Mouse (Mus musculus): ENCODE results near the gene Cfap20. TPM values are rescaled to one million over a fixed set of nuclear protein-coding genes. Genes with fewer than 3 reads are reported as not detected.

Gene Cfap20
- polyA plus RNA-seq, 1 experiment from 2014 or later = 124 TPM

- Histone ChIP-seq H3K27me3 (no peaks in the 10 kb centered on the region), H3K4me1 (replicated peaks) (peaks cover 7% of the 10 kb centered on the region; the same call in 1 of the 2 replicates), H3K9me3 (no peaks in the 10 kb centered on the region), H3K9ac (no peak overlapping the region), H3K36me3 (no peaks in the 10 kb centered on the region), H3K27ac (replicated peaks) (no peak overlapping the region), H3K4me2 (no peak overlapping the region), H3K4me3 (no peak overlapping the region)
- ATAC-seq (ENCODE audit: low read depth) = no peak
- whole genome bisulfite sequencing = 79% methylated on average over 5 of the region's 5 CpGs
Measured at GRCm38 (mm10) chr8:95409518-95409917, 25.2 kb downstream of the Cfap20 start.

DNA sequence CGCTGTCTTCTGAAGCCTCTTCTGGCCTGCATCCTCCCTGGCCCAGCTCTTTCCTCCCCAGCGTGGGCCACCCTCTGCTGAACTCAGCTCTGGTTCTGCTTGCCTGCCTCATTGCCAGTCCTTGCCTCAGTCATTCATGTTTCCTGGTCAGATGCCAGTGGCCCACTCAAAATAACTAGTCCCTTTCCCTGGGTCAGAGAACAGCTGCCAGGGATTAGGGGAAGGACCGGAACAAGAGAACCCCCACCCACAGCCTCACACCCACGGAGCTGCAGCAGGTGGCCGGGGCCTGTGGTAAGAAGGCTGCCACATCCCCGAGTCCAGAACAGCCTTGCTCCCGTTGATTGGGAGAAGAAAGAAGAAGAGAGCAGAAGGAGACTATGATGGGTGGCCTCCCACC lies 33.6 kb downstream of the Cfap20 start:
- no peak for ATAC-seq (ENCODE audit: low read depth)
- H3K9ac ChIP-seq = no peak overlapping the region
- WGBS = 83% methylated on average over 7 of the region's 7 CpGs
- no peak overlapping the region for H3K4me2 ChIP-seq
- H3K4me3 ChIP-seq = no peak overlapping the region
- no peaks in the 10 kb centered on the region for H3K9me3 ChIP-seq
- H3K27me3 ChIP-seq = no peaks in the 10 kb centered on the region
- H3K27ac ChIP-seq (replicated peaks) = no peak overlapping the region
- peaks cover 24% of the 10 kb centered on the region for H3K4me1 ChIP-seq (replicated peaks)
- no peaks in the 10 kb centered on the region for H3K36me3 ChIP-seq

GRCm38 (mm10) chr8:95399131-95399530 lies 35.5 kb downstream of the Cfap20 start:
- no peak for ATAC-seq (ENCODE audit: low read depth)
- Histone ChIP-seq H3K9ac (no peak overlapping the region), H3K9me3 (no peaks in the 10 kb centered on the region), H3K4me3 (no peak overlapping the region), H3K4me1 (replicated peaks) (peaks cover 36% of the 10 kb centered on the region), H3K27me3 (no peaks in the 10 kb centered on the region), H3K27ac (replicated peaks) (no peak overlapping the region), H3K4me2 (no peak overlapping the region), H3K36me3 (no peaks in the 10 kb centered on the region)
- 88% methylated on average over 9 of the region's 9 CpGs for WGBS

DNA sequence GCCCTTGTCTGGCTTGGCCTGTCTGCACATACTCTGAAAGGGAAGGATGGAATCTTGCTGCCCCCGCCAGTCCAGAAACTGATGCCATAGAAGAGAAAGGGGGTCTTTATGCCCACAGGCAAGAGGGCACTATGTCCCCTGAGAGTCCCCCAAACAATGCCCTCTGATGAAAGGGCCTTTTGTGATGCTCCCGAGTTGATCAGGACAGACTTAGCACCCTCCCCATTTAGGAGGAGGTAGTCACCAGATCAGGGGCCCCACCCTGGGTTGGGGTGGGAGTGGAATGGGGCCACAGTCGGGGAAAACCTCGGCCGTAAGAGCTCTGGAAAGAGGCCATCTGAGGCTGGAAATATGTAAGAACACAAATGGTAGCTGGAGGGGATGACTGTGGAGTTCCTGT lies 37.5 kb downstream of the Cfap20 start:
- 0 out of 2 replicates have a peak overlapping the region, but pooled peaks have one; percentile 29 for H3K27ac ChIP-seq (replicated peaks)
- no peaks in the 10 kb centered on the region for H3K27me3 ChIP-seq
- 40% methylated on average over 5 of the region's 5 CpGs for WGBS
- H3K4me2 ChIP-seq = no peak overlapping the region
- H3K9ac ChIP-seq = no peak overlapping the region
- no peaks in the 10 kb centered on the region for H3K9me3 ChIP-seq
- H3K36me3 ChIP-seq = no peaks in the 10 kb centered on the region
- no peak overlapping the region for H3K4me3 ChIP-seq
- ATAC-seq (ENCODE audit: low read depth) = peak; percentile 40; the same call in 1 of the 2 replicates
- peaks cover 36% of the 10 kb centered on the region for H3K4me1 ChIP-seq (replicated peaks)

GRCm38 (mm10) chr8:95396752-95397151 lies 37.9 kb downstream of the Cfap20 start:
- H3K4me1 ChIP-seq (replicated peaks) = peaks cover 36% of the 10 kb centered on the region
- no peak for ATAC-seq (ENCODE audit: low read depth)
- H3K27me3 ChIP-seq = no peaks in the 10 kb centered on the region
- no peak overlapping the region for H3K4me2 ChIP-seq
- H3K9ac ChIP-seq = no peak overlapping the region
- WGBS = 74% methylated on average over 11 of the region's 11 CpGs
- no peak overlapping the region for H3K4me3 ChIP-seq
- no peaks in the 10 kb centered on the region for H3K36me3 ChIP-seq
- H3K9me3 ChIP-seq = no peaks in the 10 kb centered on the region
- H3K27ac ChIP-seq (replicated peaks) = 0 out of 2 replicates have a peak overlapping the region, but pooled peaks have one; percentile 29

- WGBS = 50% methylated on average over 8 of the region's 8 CpGs
- H3K36me3 ChIP-seq = no peaks in the 10 kb centered on the region
- H3K4me3 ChIP-seq = no peak overlapping the region
- no peak overlapping the region for H3K9ac ChIP-seq
- no peak overlapping the region for H3K27ac ChIP-seq (replicated peaks)
- no peak overlapping the region for H3K4me2 ChIP-seq
- no peaks in the 10 kb centered on the region for H3K9me3 ChIP-seq
- H3K27me3 ChIP-seq = no peaks in the 10 kb centered on the region
- no peak for ATAC-seq (ENCODE audit: low read depth)
- H3K4me1 ChIP-seq (replicated peaks) = peaks cover 36% of the 10 kb centered on the region
Measured at GRCm38 (mm10) chr8:95395186-95395918, 39.3 kb downstream of the Cfap20 start.

- ATAC-seq (ENCODE audit: low read depth) = no peak
- no peaks in the 10 kb centered on the region for H3K36me3 ChIP-seq
- H3K4me2 ChIP-seq = no peak overlapping the region
- H3K27me3 ChIP-seq = no peaks in the 10 kb centered on the region
- H3K9me3 ChIP-seq = no peaks in the 10 kb centered on the region
- no peak overlapping the region for H3K4me3 ChIP-seq
- 78% methylated on average over 5 of the region's 5 CpGs for WGBS
- peaks cover 26% of the 10 kb centered on the region for H3K4me1 ChIP-seq (replicated peaks)
- H3K9ac ChIP-seq = no peak overlapping the region
- H3K27ac ChIP-seq (replicated peaks) = peak overlapping the region; percentile 28; the same call in 1 of the 2 replicates
Measured at GRCm38 (mm10) chr8:95392604-95393003, 42.1 kb downstream of the Cfap20 start.

DNA sequence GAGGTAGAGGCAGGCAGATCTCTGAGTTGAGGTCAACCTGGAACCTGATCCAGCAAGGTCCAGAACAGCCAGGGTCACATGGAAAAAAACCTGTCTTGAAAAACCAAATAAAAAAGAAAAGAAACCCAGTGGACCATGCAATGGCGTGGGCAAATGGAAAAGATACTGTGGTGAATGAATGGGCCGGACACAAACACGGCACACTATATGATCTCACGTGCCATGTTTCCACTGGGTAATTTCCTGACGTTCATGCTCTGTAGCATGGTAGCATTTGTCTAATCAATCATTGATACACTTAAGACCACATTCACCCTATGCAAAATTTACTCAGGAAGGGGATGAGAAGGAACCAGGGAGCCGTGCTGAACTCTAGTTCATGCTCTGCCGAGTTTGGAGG lies 43.6 kb downstream of the Cfap20 start:
- 79% methylated on average over 7 of the region's 7 CpGs for WGBS
- Histone ChIP-seq H3K4me1 (replicated peaks) (peaks cover 12% of the 10 kb centered on the region), H3K9ac (no peak overlapping the region), H3K27ac (replicated peaks) (no peak overlapping the region), H3K36me3 (no peaks in the 10 kb centered on the region), H3K4me2 (no peak overlapping the region), H3K9me3 (no peaks in the 10 kb centered on the region), H3K4me3 (no peak overlapping the region), H3K27me3 (no peaks in the 10 kb centered on the region)
- no peak for ATAC-seq (ENCODE audit: low read depth)

GRCm38 (mm10) chr8:95390312-95390711 lies 44.4 kb downstream of the Cfap20 start:
- no peaks in the 10 kb centered on the region for H3K9me3 ChIP-seq
- no peak overlapping the region for H3K27ac ChIP-seq (replicated peaks)
- H3K4me3 ChIP-seq = no peak overlapping the region
- H3K27me3 ChIP-seq = no peaks in the 10 kb centered on the region
- no peak overlapping the region for H3K4me2 ChIP-seq
- ATAC-seq (ENCODE audit: low read depth) = no peak
- H3K9ac ChIP-seq = no peak overlapping the region
- no peaks in the 10 kb centered on the region for H3K36me3 ChIP-seq
- H3K4me1 ChIP-seq (replicated peaks) = peaks cover 6% of the 10 kb centered on the region
- 72% methylated on average over 4 of the region's 4 CpGs for WGBS

DNA sequence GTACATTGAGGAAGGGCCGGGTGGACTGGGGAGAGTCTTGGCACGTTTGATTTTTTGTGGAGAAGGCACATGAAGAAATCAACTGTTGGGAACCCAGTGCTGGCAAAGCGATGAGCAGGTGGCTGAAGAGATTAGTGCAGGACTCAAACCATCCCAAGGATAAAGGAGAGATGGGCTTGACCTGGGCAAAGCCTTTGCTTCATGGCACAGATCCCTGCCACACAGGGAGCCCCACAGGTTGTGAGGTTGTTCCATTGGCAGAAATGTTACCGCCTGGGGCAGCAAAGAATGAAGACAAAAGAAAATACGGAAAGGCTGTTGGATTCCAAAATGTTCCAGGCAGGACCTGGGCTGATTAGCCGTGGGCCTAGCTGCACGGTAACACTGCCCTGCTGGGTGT lies 46.7 kb downstream of the Cfap20 start:
- no peaks in the 10 kb centered on the region for H3K27me3 ChIP-seq
- no peak for ATAC-seq (ENCODE audit: low read depth)
- H3K27ac ChIP-seq (replicated peaks) = no peak overlapping the region
- H3K4me3 ChIP-seq = no peak overlapping the region
- H3K9ac ChIP-seq = no peak overlapping the region
- 82% methylated on average over 7 of the region's 7 CpGs for WGBS
- H3K4me1 ChIP-seq (replicated peaks) = no peaks in the 10 kb centered on the region
- no peak overlapping the region for H3K4me2 ChIP-seq
- H3K36me3 ChIP-seq = no peaks in the 10 kb centered on the region
- H3K9me3 ChIP-seq = no peaks in the 10 kb centered on the region

- H3K36me3 ChIP-seq = no peaks in the 10 kb centered on the region
- no peak overlapping the region for H3K9ac ChIP-seq
- WGBS = 91% methylated on average over 10 of the region's 10 CpGs
- no peaks in the 10 kb centered on the region for H3K9me3 ChIP-seq
- no peak overlapping the region for H3K4me2 ChIP-seq
- H3K4me3 ChIP-seq = no peak overlapping the region
- H3K27ac ChIP-seq (replicated peaks) = no peak overlapping the region
- no peaks in the 10 kb centered on the region for H3K4me1 ChIP-seq (replicated peaks)
- ATAC-seq (ENCODE audit: low read depth) = no peak
- no peaks in the 10 kb centered on the region for H3K27me3 ChIP-seq
Measured at GRCm38 (mm10) chr8:95387221-95387620, 47.4 kb downstream of the Cfap20 start.

- no peaks in the 10 kb centered on the region for H3K9me3 ChIP-seq
- no peak overlapping the region for H3K4me2 ChIP-seq
- 81% methylated on average over 5 of the region's 5 CpGs for WGBS
- no peak for ATAC-seq (ENCODE audit: low read depth)
- H3K4me3 ChIP-seq = no peak overlapping the region
- H3K27me3 ChIP-seq = no peaks in the 10 kb centered on the region
- H3K36me3 ChIP-seq = no peaks in the 10 kb centered on the region
- no peaks in the 10 kb centered on the region for H3K4me1 ChIP-seq (replicated peaks)
- no peak overlapping the region for H3K9ac ChIP-seq
- H3K27ac ChIP-seq (replicated peaks) = no peak overlapping the region
Measured at GRCm38 (mm10) chr8:95386037-95386436, 48.6 kb downstream of the Cfap20 start.

GRCm38 (mm10) chr8:95384501-95384900 lies 50.2 kb downstream of the Cfap20 start:
- no peak for ATAC-seq (ENCODE audit: low read depth)
- H3K9ac ChIP-seq = no peak overlapping the region
- WGBS = 91% methylated on average over 3 of the region's 3 CpGs
- no peaks in the 10 kb centered on the region for H3K4me1 ChIP-seq (replicated peaks)
- H3K9me3 ChIP-seq = no peaks in the 10 kb centered on the region
- H3K27me3 ChIP-seq = no peaks in the 10 kb centered on the region
- no peaks in the 10 kb centered on the region for H3K36me3 ChIP-seq
- H3K27ac ChIP-seq (replicated peaks) = no peak overlapping the region
- no peak overlapping the region for H3K4me2 ChIP-seq
- H3K4me3 ChIP-seq = no peak overlapping the region

Data from neural tube, embryonic 13.5 days (tissue).